Mouse (Mus musculus): ENCODE data around the gene Chsy1. TPM values are rescaled to one million over a fixed set of nuclear protein-coding genes. Genes with fewer than 3 reads are reported as not detected.

Chsy1 gene
- polyA plus RNA-seq, 1 experiment: 17.2 TPM

GRCm38 (mm10) chr7:66212887-66213286 lies 103.6 kb downstream of the Chsy1 start:
- Histone ChIP-seq H3K79me2 (ENCODE audit: control insufficient read depth, insufficient read depth) (no peaks in the 10 kb centered on the region), H3K4me2 (ENCODE audit: low read depth) (no peak overlapping the region), H3K27me3 (ENCODE audit: control insufficient read depth, insufficient read depth, insufficient read length) (no peaks in the 10 kb centered on the region), H3ac (ENCODE audit: control insufficient read depth, insufficient read length) (no peak overlapping the region), H3K4me3 (no peak overlapping the region), H3K36me3 (ENCODE audit: control insufficient read depth, insufficient read depth) (no peaks in the 10 kb centered on the region)
- TF ChIP-seq MAX (IDR thresholded peaks at IDR 0.05; ENCODE audit: low read depth) (no peak), USF1 (IDR thresholded peaks at IDR 0.05; ENCODE audit: low read depth) (no peak), CEBPB (IDR thresholded peaks at IDR 0.05; ENCODE audit: insufficient read depth, poor library complexity, severe bottlenecking) (no peak), POLR2A (IDR thresholded peaks at IDR 0.05; ENCODE audit: insufficient read length, low read depth) (no peak), TCF3 (IDR thresholded peaks at IDR 0.05; ENCODE audit: insufficient read length, low read depth) (no peak), MYOD1 (IDR thresholded peaks at IDR 0.05; ENCODE audit: control insufficient read depth in 1 of 3, insufficient read length in 2 of 3, low read depth in 2 of 3) (no peak), REST (IDR thresholded peaks at IDR 0.05; ENCODE audit: insufficient read depth, insufficient read length) (no peak), MYOG (IDR thresholded peaks at IDR 0.05; ENCODE audit: control insufficient read depth in 1 of 3, insufficient read depth in 1 of 3, insufficient read length in 2 of 3, low read depth in 2 of 3) (no peak), SRF (IDR thresholded peaks at IDR 0.05; ENCODE audit: control insufficient read depth, insufficient read length, low read depth) (no peak), TCF12 (IDR thresholded peaks at IDR 0.05; ENCODE audit: insufficient read depth, poor library complexity, severe bottlenecking) (no peak), POLR2AphosphoS2 (IDR thresholded peaks at IDR 0.05; ENCODE audit: insufficient read length, low read depth) (no peak), E2F4 (IDR thresholded peaks at IDR 0.05; ENCODE audit: insufficient read depth) (no peak)

DNA sequence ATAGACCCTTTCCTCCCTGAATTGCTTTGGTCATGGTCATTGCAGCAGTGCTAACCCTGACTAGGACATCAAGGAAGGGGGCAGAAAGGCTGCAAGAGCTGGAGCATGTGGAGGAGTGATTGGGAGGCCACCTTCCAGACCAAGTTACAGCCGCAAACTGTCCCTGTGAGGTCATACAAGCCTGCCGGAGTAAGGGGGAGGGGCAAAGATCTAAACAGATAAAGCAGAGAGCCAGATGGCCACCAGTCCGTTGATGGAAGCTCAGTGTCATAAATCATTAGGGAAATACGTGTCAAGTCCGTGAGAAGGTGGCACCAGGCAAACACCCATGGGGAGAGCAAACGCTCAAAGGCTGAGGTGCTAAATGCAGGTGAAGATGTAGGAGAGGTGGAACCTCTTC lies 105.2 kb downstream of the Chsy1 start:
- Histone ChIP-seq H3K36me3 (ENCODE audit: control insufficient read depth, insufficient read depth) (no peaks in the 10 kb centered on the region), H3K4me3 (no peak overlapping the region), H3ac (ENCODE audit: control insufficient read depth, insufficient read length) (no peak overlapping the region), H3K27me3 (ENCODE audit: control insufficient read depth, insufficient read depth, insufficient read length) (no peaks in the 10 kb centered on the region), H3K79me2 (ENCODE audit: control insufficient read depth, insufficient read depth) (no peaks in the 10 kb centered on the region), H3K4me2 (ENCODE audit: low read depth) (no peak overlapping the region)
- TF ChIP-seq E2F4 (IDR thresholded peaks at IDR 0.05; ENCODE audit: insufficient read depth) (no peak), CEBPB (IDR thresholded peaks at IDR 0.05; ENCODE audit: insufficient read depth, poor library complexity, severe bottlenecking) (no peak), POLR2AphosphoS2 (IDR thresholded peaks at IDR 0.05; ENCODE audit: insufficient read length, low read depth) (no peak), MAX (IDR thresholded peaks at IDR 0.05; ENCODE audit: low read depth) (no peak), TCF3 (IDR thresholded peaks at IDR 0.05; ENCODE audit: insufficient read length, low read depth) (no peak), POLR2A (IDR thresholded peaks at IDR 0.05; ENCODE audit: insufficient read length, low read depth) (no peak), TCF12 (IDR thresholded peaks at IDR 0.05; ENCODE audit: insufficient read depth, poor library complexity, severe bottlenecking) (no peak)

- no peak overlapping the region for H3ac ChIP-seq (ENCODE audit: control insufficient read depth, insufficient read length)
- no peaks in the 10 kb centered on the region for H3K79me2 ChIP-seq (ENCODE audit: control insufficient read depth, insufficient read depth)
- H3K4me3 ChIP-seq: no peak overlapping the region
- TF ChIP-seq TCF3 (IDR thresholded peaks at IDR 0.05; ENCODE audit: insufficient read length, low read depth) (no peak), E2F4 (IDR thresholded peaks at IDR 0.05; ENCODE audit: insufficient read depth) (no peak), MYOG (IDR thresholded peaks at IDR 0.05; ENCODE audit: control insufficient read depth in 1 of 3, insufficient read depth in 1 of 3, insufficient read length in 2 of 3, low read depth in 2 of 3) (no peak), SRF (IDR thresholded peaks at IDR 0.05; ENCODE audit: control insufficient read depth, insufficient read length, low read depth) (no peak), MYOD1 (IDR thresholded peaks at IDR 0.05; ENCODE audit: control insufficient read depth in 1 of 3, insufficient read length in 2 of 3, low read depth in 2 of 3) (no peak), POLR2A (IDR thresholded peaks at IDR 0.05; ENCODE audit: insufficient read length, low read depth) (no peak), REST (IDR thresholded peaks at IDR 0.05; ENCODE audit: insufficient read depth, insufficient read length) (no peak), POLR2AphosphoS2 (IDR thresholded peaks at IDR 0.05; ENCODE audit: insufficient read length, low read depth) (no peak), MAX (IDR thresholded peaks at IDR 0.05; ENCODE audit: low read depth) (no peak), CEBPB (IDR thresholded peaks at IDR 0.05; ENCODE audit: insufficient read depth, poor library complexity, severe bottlenecking) (no peak), TCF12 (IDR thresholded peaks at IDR 0.05; ENCODE audit: insufficient read depth, poor library complexity, severe bottlenecking) (no peak), USF1 (IDR thresholded peaks at IDR 0.05; ENCODE audit: low read depth) (no peak)
- H3K36me3 ChIP-seq (ENCODE audit: control insufficient read depth, insufficient read depth): no peaks in the 10 kb centered on the region
- no peak overlapping the region for H3K4me2 ChIP-seq (ENCODE audit: low read depth)
- H3K27me3 ChIP-seq (ENCODE audit: control insufficient read depth, insufficient read depth, insufficient read length): no peaks in the 10 kb centered on the region
Measured at GRCm38 (mm10) chr7:66215911-66216310, 106.6 kb downstream of the Chsy1 start.

DNA sequence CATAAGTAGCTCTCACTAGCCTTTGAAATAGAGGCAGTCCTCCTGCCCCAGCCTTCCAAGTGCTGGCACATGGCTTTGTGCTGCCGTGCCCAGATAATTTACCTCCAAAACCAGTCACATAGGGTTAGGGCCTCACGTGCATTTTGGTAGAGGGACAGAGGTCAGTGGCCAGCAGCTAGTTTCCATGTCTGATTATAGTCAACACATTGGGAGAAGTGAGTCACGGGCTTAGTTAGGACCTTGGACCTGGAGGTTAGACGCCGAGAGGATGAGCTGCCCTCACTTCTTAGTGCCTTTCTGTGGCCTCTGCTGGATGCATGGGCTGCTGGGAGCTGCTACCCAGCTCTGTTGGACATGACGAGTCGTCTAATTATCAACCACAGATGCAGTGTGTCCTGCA lies 107.7 kb downstream of the Chsy1 start:
- H3K79me2 ChIP-seq (ENCODE audit: control insufficient read depth, insufficient read depth): no peaks in the 10 kb centered on the region
- H3K27me3 ChIP-seq (ENCODE audit: control insufficient read depth, insufficient read depth, insufficient read length): no peaks in the 10 kb centered on the region
- no peak overlapping the region for H3ac ChIP-seq (ENCODE audit: control insufficient read depth, insufficient read length)
- H3K36me3 ChIP-seq (ENCODE audit: control insufficient read depth, insufficient read depth): no peaks in the 10 kb centered on the region
- no peak overlapping the region for H3K4me2 ChIP-seq (ENCODE audit: low read depth)
- no peak overlapping the region for H3K4me3 ChIP-seq
- TF ChIP-seq TCF3 (IDR thresholded peaks at IDR 0.05; ENCODE audit: insufficient read length, low read depth): no peak

- Histone ChIP-seq H3K4me2 (ENCODE audit: low read depth) (peak overlapping the region; percentile 68), H3K4me3 (no peak overlapping the region), H3K79me2 (ENCODE audit: control insufficient read depth, insufficient read depth) (no peaks in the 10 kb centered on the region), H3K36me3 (ENCODE audit: control insufficient read depth, insufficient read depth) (no peaks in the 10 kb centered on the region), H3K27me3 (ENCODE audit: control insufficient read depth, insufficient read depth, insufficient read length) (no peaks in the 10 kb centered on the region), H3ac (ENCODE audit: control insufficient read depth, insufficient read length) (no peak overlapping the region)
- no peak for TF ChIP-seq POLR2AphosphoS2 (IDR thresholded peaks at IDR 0.05; ENCODE audit: insufficient read length, low read depth)
- peak in 1 of 3 experiments; percentile 20 for TF ChIP-seq MYOD1 (IDR thresholded peaks at IDR 0.05; ENCODE audit: control insufficient read depth in 1 of 3, insufficient read length in 2 of 3, low read depth in 2 of 3)
- TF ChIP-seq MYOG (IDR thresholded peaks at IDR 0.05; ENCODE audit: control insufficient read depth in 1 of 3, insufficient read depth in 1 of 3, insufficient read length in 2 of 3, low read depth in 2 of 3): no peak
Measured at GRCm38 (mm10) chr7:66217531-66218094, 108.3 kb downstream of the Chsy1 start.

Data from myocyte (in vitro differentiated cells).